Mouse (Mus musculus): ENCODE results near the gene Cacna1a.

GRCm38 (mm10) chr8:84511621-84512020, 123.4 kb downstream of the Cacna1a start:
- TF ChIP-seq CTCF (IDR thresholded peaks at IDR 0.05; ENCODE audit: low read depth): no peak
- no peak for TF ChIP-seq EP300 (IDR thresholded peaks at IDR 0.05; ENCODE audit: low read depth)
